ENCODE assay signal across 10 mouse cellular contexts in genomic region chr11:57465025-57465424, GRCm38 (mm10). TPM values are rescaled to one million over a fixed set of nuclear protein-coding genes. Genes with fewer than 3 reads are reported as not detected.
A peak's percentile ranks its signal among the peaks of the same experiment; 100 is the strongest.
DNase-seq lines count a peak whose midpoint lies in the region; ATAC-seq and TF ChIP-seq lines count a peak whose summit lies in the region.
"Had no signal": no experiment of that assay in that cellular context is flagged by ENCODE, and none has a peak within 500 bp of the region (broad histone marks: within the 10 kb centered on the region; RNA-seq: fewer than 3 reads in every experiment).

No protein-coding gene starts in this region.

- TF ChIP-seq CTCF in heart, postnatal 0 days (IDR thresholded peaks at IDR 0.05; ENCODE audit: low read depth) = 0 out of 2 replicates have a peak, but pooled peaks have one; percentile 1

- H3K9me3 ChIP-seq in heart, postnatal 0 days (replicated peaks; ENCODE audit: control insufficient read depth, low read length) = no peaks in the 10 kb centered on the region
- H3K9me3 ChIP-seq in heart, embryonic 11.5 days (replicated peaks; ENCODE audit: control insufficient read depth, low read length) = no peaks in the 10 kb centered on the region
- H3K9me3 ChIP-seq in neural tube, embryonic 11.5 days (ENCODE audit: control insufficient read depth, low read length) = no peaks in the 10 kb centered on the region
- no peaks in the 10 kb centered on the region for H3K9me3 ChIP-seq in heart, embryonic 12.5 days (replicated peaks)
- H3K9me3 ChIP-seq: lung, embryonic 15.5 days had no signal

- H3K4me2 ChIP-seq in heart, postnatal 0 days (ENCODE audit: low read depth, low read length) = no peak overlapping the region
- no peak overlapping the region for H3K4me2 ChIP-seq in heart, embryonic 11.5 days
- no peak overlapping the region for H3K4me2 ChIP-seq in neural tube, embryonic 11.5 days (ENCODE audit: low read depth)
- H3K4me2 ChIP-seq in heart, embryonic 12.5 days = no peak overlapping the region
- H3K4me2 ChIP-seq: lung, embryonic 15.5 days had no signal

- no peak overlapping the region for H3K4me3 ChIP-seq in heart, postnatal 0 days (ENCODE audit: low read depth, low read length)
- H3K4me3 ChIP-seq in heart, embryonic 11.5 days (ENCODE audit: low read depth, low read length) = no peak overlapping the region
- no peak overlapping the region for H3K4me3 ChIP-seq in neural tube, embryonic 11.5 days (ENCODE audit: low read depth, low read length)
- no peak overlapping the region for H3K4me3 ChIP-seq in heart, embryonic 12.5 days
- H3K4me3 ChIP-seq: lung, embryonic 15.5 days had no signal

- no peak overlapping the region for H3K9ac ChIP-seq in heart, postnatal 0 days (replicated peaks; ENCODE audit: low read depth, low read length)
- no peak overlapping the region for H3K9ac ChIP-seq in heart, embryonic 11.5 days (ENCODE audit: low read depth, low read length)
- H3K9ac ChIP-seq in neural tube, embryonic 11.5 days (ENCODE audit: low read length) = no peak overlapping the region
- no peak overlapping the region for H3K9ac ChIP-seq in heart, embryonic 12.5 days
- H3K9ac ChIP-seq: lung, embryonic 15.5 days had no signal

- no peaks in the 10 kb centered on the region for H3K27me3 ChIP-seq in heart, postnatal 0 days (ENCODE audit: control insufficient read depth, insufficient read depth, low read length)
- no peaks in the 10 kb centered on the region for H3K27me3 ChIP-seq in heart, embryonic 11.5 days (ENCODE audit: control insufficient read depth, insufficient read depth, low read length)
- no peaks in the 10 kb centered on the region for H3K27me3 ChIP-seq in neural tube, embryonic 11.5 days (ENCODE audit: control insufficient read depth, insufficient read depth, low read length)
- H3K27me3 ChIP-seq in heart, embryonic 12.5 days (replicated peaks) = no peaks in the 10 kb centered on the region
- H3K27me3 ChIP-seq: lung, embryonic 15.5 days had no signal

- no peak for TF ChIP-seq EP300 in heart, postnatal 0 days (IDR thresholded peaks at IDR 0.05; ENCODE audit: low read depth)

- 55% methylated on average over 8 of the region's 8 CpGs for WGBS in heart, postnatal 0 days
- 46% methylated on average over 8 of the region's 8 CpGs for WGBS in heart, embryonic 11.5 days (ENCODE audit: insufficient replicate concordance)
- 32% methylated on average over 8 of the region's 8 CpGs for WGBS in neural tube, embryonic 11.5 days
- WGBS in heart, embryonic 12.5 days = 44% methylated on average over 8 of the region's 8 CpGs

- no peaks in the 10 kb centered on the region for H3K36me3 ChIP-seq in heart, postnatal 0 days (replicated peaks; ENCODE audit: control insufficient read depth, insufficient read depth, low read length)
- H3K36me3 ChIP-seq in heart, embryonic 11.5 days (ENCODE audit: control insufficient read depth, insufficient read depth, low read length) = no peaks in the 10 kb centered on the region
- H3K36me3 ChIP-seq in neural tube, embryonic 11.5 days (ENCODE audit: control insufficient read depth, insufficient read depth, low read length) = no peaks in the 10 kb centered on the region
- H3K36me3 ChIP-seq in heart, embryonic 12.5 days = no peaks in the 10 kb centered on the region
- H3K36me3 ChIP-seq: lung, embryonic 15.5 days had no signal

- no peak for DNase-seq in heart, postnatal 0 days (ENCODE audit: low spot score)
- DNase-seq in neural tube, embryonic 11.5 days (ENCODE audit: low spot score) = peak; percentile 34
- DNase-seq in neural tube, embryonic 10.5 days (ENCODE audit: extremely low spot score, low spot score) = no peak
- peak; percentile 41 for DNase-seq in induced T-regulatory cell, adult 2 months (ENCODE audit: low read depth)
- peak; percentile 14 to 20 for DNase-seq in thymus, postnatal 36 days
- DNase-seq: gastrocnemius, postnatal 25 days had no signal

- no peaks in the 10 kb centered on the region for H3K4me1 ChIP-seq in heart, postnatal 0 days (ENCODE audit: control insufficient read depth, insufficient read depth)
- no peaks in the 10 kb centered on the region for H3K4me1 ChIP-seq in heart, embryonic 11.5 days (ENCODE audit: control insufficient read depth, insufficient read depth, low read length)
- no peaks in the 10 kb centered on the region for H3K4me1 ChIP-seq in neural tube, embryonic 11.5 days (ENCODE audit: control insufficient read depth, insufficient read depth, low read length)
- H3K4me1 ChIP-seq in heart, embryonic 12.5 days (replicated peaks) = peaks cover 4% of the 10 kb centered on the region; the same call in 1 of the 2 replicates
- H3K4me1 ChIP-seq: lung, embryonic 15.5 days had no signal

- H3K27ac ChIP-seq in heart, postnatal 0 days (ENCODE audit: low read depth) = no peak overlapping the region
- H3K27ac ChIP-seq in heart, embryonic 11.5 days (ENCODE audit: low read depth, low read length) = no peak overlapping the region
- H3K27ac ChIP-seq in neural tube, embryonic 11.5 days (ENCODE audit: low read depth, low read length) = no peak overlapping the region
- no peak overlapping the region for H3K27ac ChIP-seq in heart, embryonic 12.5 days (ENCODE audit: poor library complexity, severe bottlenecking)
- H3K27ac ChIP-seq: lung, embryonic 15.5 days had no signal

- no peak for ATAC-seq in heart, postnatal 0 days (ENCODE audit: insufficient read depth, low read depth)
- no peak for ATAC-seq in heart, embryonic 11.5 days (replicated peaks; ENCODE audit: insufficient number of reproducible peaks, low FRiP score, low TSS enrichment)
- no peak for ATAC-seq in neural tube, embryonic 11.5 days (ENCODE audit: insufficient read depth, low FRiP score, low TSS enrichment)
- no peak; the same call in 1 of the 2 replicates for ATAC-seq in erythroblast, adult 5-6 weeks (replicated peaks; ENCODE audit: low FRiP score, poor library complexity, severe bottlenecking)
- no peak for ATAC-seq in heart, embryonic 12.5 days (ENCODE audit: insufficient number of reproducible peaks, low FRiP score)

RNA-seq across cellular contexts. Expression of gene Fam114a2, which starts 53.4 kb away (rescaled TPM):
- total RNA-seq in heart, postnatal 0 days (2014; rRNA removed; ENCODE audit: low replicate concordance) = 23.6 and 41.8 TPM in 2 replicates
- 50.6 and 56.2 TPM in 2 replicates for polyA plus RNA-seq in heart, postnatal 0 days (2015; fragmentation: Nextera tagmentation; extraction: Ambion mirVana)
- polyA plus RNA-seq in heart, embryonic 11.5 days (2014; fragmentation: Nextera tagmentation; extraction: Ambion mirVana) = 49.4 and 50.4 TPM in 2 replicates
- 52.3 and 59.1 TPM in 2 replicates for polyA plus RNA-seq in neural tube, embryonic 11.5 days (2014; fragmentation: Nextera tagmentation; extraction: Ambion mirVana)
- total RNA-seq in erythroblast, adult 5-6 weeks (2015; ENCODE audit: low replicate concordance) = 28.4 and 29.5 TPM in 2 replicates
- total RNA-seq in erythroblast, adult 5-6 weeks (2017; ENCODE audit: low replicate concordance) = 59.7 and 70.8 TPM in 2 replicates
- polyA plus RNA-seq in heart, embryonic 12.5 days (2016; fragmentation: Nextera tagmentation; extraction: Ambion mirVana) = 67.8 and 69.4 TPM in 2 replicates

RNA-seq across cellular contexts. Expression of gene Mfap3, which starts 53.4 kb away (rescaled TPM):
- 16.3 and 19.4 TPM in 2 replicates for total RNA-seq in heart, postnatal 0 days (2014; rRNA removed; ENCODE audit: low replicate concordance)
- 19.5 and 23.1 TPM in 2 replicates for polyA plus RNA-seq in heart, postnatal 0 days (2015; fragmentation: Nextera tagmentation; extraction: Ambion mirVana)
- polyA plus RNA-seq in heart, embryonic 11.5 days (2014; fragmentation: Nextera tagmentation; extraction: Ambion mirVana) = 32.7 and 37.9 TPM in 2 replicates
- 56.4 and 58.0 TPM in 2 replicates for polyA plus RNA-seq in neural tube, embryonic 11.5 days (2014; fragmentation: Nextera tagmentation; extraction: Ambion mirVana)
- 10.8 and 12.5 TPM in 2 replicates for total RNA-seq in erythroblast, adult 5-6 weeks (2015; ENCODE audit: low replicate concordance)
- total RNA-seq in erythroblast, adult 5-6 weeks (2017; ENCODE audit: low replicate concordance) = 6.3 and 7.6 TPM in 2 replicates
- polyA plus RNA-seq in heart, embryonic 12.5 days (2016; fragmentation: Nextera tagmentation; extraction: Ambion mirVana) = 31.2 and 33.5 TPM in 2 replicates

Comparison
In these comparisons a context has a peak if more than half of its experiments do, and no peak if none do; other contexts are left out.
1. DNase-seq: peak in neural tube, embryonic 11.5 days (single experiment), induced T-regulatory cell, adult 2 months (single experiment) and thymus, postnatal 36 days (2 of 2); none in heart, postnatal 0 days (single experiment) and neural tube, embryonic 10.5 days (single experiment).